Mouse (Mus musculus): ENCODE data around the gene 2310022A10Rik. TPM values are rescaled to one million over a fixed set of nuclear protein-coding genes. Genes with fewer than 3 reads are reported as not detected.

Gene 2310022A10Rik
- total and polyA plus RNA-seq, 3 experiments = 72.0 to 79.5 (median 72.1) TPM

- no peak for DNase-seq
- 86% methylated on average over 6 of the region's 6 CpGs for whole genome bisulfite sequencing
- TF ChIP-seq POLR2A (IDR thresholded peaks at IDR 0.05; ENCODE audit: insufficient read depth, low read depth, low read length) (no peak), CTCF (IDR thresholded peaks at IDR 0.05) (no peak), EP300 (IDR thresholded peaks at IDR 0.05; ENCODE audit: insufficient read depth, low read depth, low read length) (no peak)
These were observed 16.4 kb upstream of the 2310022A10Rik start for GRCm38 (mm10) chr7:27536618-27537017.

GRCm38 (mm10) chr7:27537998-27538397 is 15.0 kb upstream of the 2310022A10Rik start:
- intact Hi-C loops (cut with DNase I) = no loop called here
- no peak for DNase-seq
- Histone ChIP-seq H3K4me1 (ENCODE audit: control insufficient read depth, insufficient read depth, low read length) (no peaks in the 10 kb centered on the region), H3K27me3 (ENCODE audit: control insufficient read depth, insufficient read depth, low read length) (no peaks in the 10 kb centered on the region), H3K4me3 (no peak overlapping the region), H3K9ac (ENCODE audit: low read depth, low read length) (no peak overlapping the region), H3K79me2 (replicated peaks; ENCODE audit: control insufficient read depth, insufficient read depth, low read length) (no peaks in the 10 kb centered on the region), H3K36me3 (ENCODE audit: control insufficient read depth, insufficient read depth, low read length) (no peaks in the 10 kb centered on the region), H3K27ac (no peak overlapping the region)
- 94% methylated on average over 8 of the region's 8 CpGs for WGBS
- no peak for TF ChIP-seq POLR2A (IDR thresholded peaks at IDR 0.05; ENCODE audit: insufficient read depth, low read depth, low read length)
- TF ChIP-seq CTCF (IDR thresholded peaks at IDR 0.05) = no peak
- no peak for TF ChIP-seq EP300 (IDR thresholded peaks at IDR 0.05; ENCODE audit: insufficient read depth, low read depth, low read length)

More at GRCm38 (mm10) chr7:27536618-27537017, 16.4 kb upstream of the 2310022A10Rik start:
- H3K4me3 ChIP-seq = no peak overlapping the region
- no peaks in the 10 kb centered on the region for H3K79me2 ChIP-seq (replicated peaks; ENCODE audit: control insufficient read depth, insufficient read depth, low read length)
- H3K36me3 ChIP-seq (ENCODE audit: control insufficient read depth, insufficient read depth, low read length) = no peaks in the 10 kb centered on the region
- H3K27ac ChIP-seq = no peak overlapping the region
- intact Hi-C loops (cut with DNase I) = no loop called here
- no peak overlapping the region for H3K9ac ChIP-seq (ENCODE audit: low read depth, low read length)
- no peaks in the 10 kb centered on the region for H3K27me3 ChIP-seq (ENCODE audit: control insufficient read depth, insufficient read depth, low read length)
- no peaks in the 10 kb centered on the region for H3K4me1 ChIP-seq (ENCODE audit: control insufficient read depth, insufficient read depth, low read length)

GRCm38 (mm10) chr7:27538797-27539196 is 14.2 kb upstream of the 2310022A10Rik start:
- H3K4me3 ChIP-seq = no peak overlapping the region
- DNase-seq = no peak
- WGBS = 80% methylated on average over 2 of the region's 2 CpGs
- no peak for TF ChIP-seq EP300 (IDR thresholded peaks at IDR 0.05; ENCODE audit: insufficient read depth, low read depth, low read length)
- no peak for TF ChIP-seq POLR2A (IDR thresholded peaks at IDR 0.05; ENCODE audit: insufficient read depth, low read depth, low read length)
- TF ChIP-seq CTCF (IDR thresholded peaks at IDR 0.05) = no peak
- no peaks in the 10 kb centered on the region; the same call in 1 of the 2 replicates for H3K4me1 ChIP-seq (ENCODE audit: control insufficient read depth, insufficient read depth, low read length)
- H3K9ac ChIP-seq (ENCODE audit: low read depth, low read length) = no peak overlapping the region
- H3K79me2 ChIP-seq (replicated peaks; ENCODE audit: control insufficient read depth, insufficient read depth, low read length) = no peaks in the 10 kb centered on the region
- no peaks in the 10 kb centered on the region for H3K27me3 ChIP-seq (ENCODE audit: control insufficient read depth, insufficient read depth, low read length)
- no peak overlapping the region for H3K27ac ChIP-seq
- intact Hi-C loops (cut with DNase I) = no loop called here
- H3K36me3 ChIP-seq (ENCODE audit: control insufficient read depth, insufficient read depth, low read length) = no peaks in the 10 kb centered on the region

- Histone ChIP-seq H3K27ac (no peak overlapping the region), H3K36me3 (ENCODE audit: control insufficient read depth, insufficient read depth, low read length) (no peaks in the 10 kb centered on the region), H3K9ac (ENCODE audit: low read depth, low read length) (no peak overlapping the region), H3K27me3 (ENCODE audit: control insufficient read depth, insufficient read depth, low read length) (no peaks in the 10 kb centered on the region), H3K79me2 (replicated peaks; ENCODE audit: control insufficient read depth, insufficient read depth, low read length) (no peaks in the 10 kb centered on the region), H3K4me1 (ENCODE audit: control insufficient read depth, insufficient read depth, low read length) (no peaks in the 10 kb centered on the region; the same call in 1 of the 2 replicates), H3K4me3 (no peak overlapping the region)
- no peak for DNase-seq
- intact Hi-C loops (cut with DNase I) = no loop called here
- WGBS = 77% methylated on average over 2 of the region's 2 CpGs
- no peak for TF ChIP-seq CTCF (IDR thresholded peaks at IDR 0.05)
- no peak for TF ChIP-seq POLR2A (IDR thresholded peaks at IDR 0.05; ENCODE audit: insufficient read depth, low read depth, low read length)
- TF ChIP-seq EP300 (IDR thresholded peaks at IDR 0.05; ENCODE audit: insufficient read depth, low read depth, low read length) = no peak
These were observed 12.5 kb upstream of the 2310022A10Rik start for GRCm38 (mm10) chr7:27540521-27540920.

GRCm38 (mm10) chr7:27540935-27541334 is 12.1 kb upstream of the 2310022A10Rik start:
- Histone ChIP-seq H3K9ac (ENCODE audit: low read depth, low read length) (no peak overlapping the region), H3K4me3 (no peak overlapping the region), H3K79me2 (replicated peaks; ENCODE audit: control insufficient read depth, insufficient read depth, low read length) (no peaks in the 10 kb centered on the region), H3K36me3 (ENCODE audit: control insufficient read depth, insufficient read depth, low read length) (no peaks in the 10 kb centered on the region), H3K27ac (no peak overlapping the region), H3K4me1 (ENCODE audit: control insufficient read depth, insufficient read depth, low read length) (no peaks in the 10 kb centered on the region; the same call in 1 of the 2 replicates), H3K27me3 (ENCODE audit: control insufficient read depth, insufficient read depth, low read length) (no peaks in the 10 kb centered on the region)
- TF ChIP-seq CTCF (IDR thresholded peaks at IDR 0.05) = no peak
- no peak for TF ChIP-seq EP300 (IDR thresholded peaks at IDR 0.05; ENCODE audit: insufficient read depth, low read depth, low read length)
- no peak for TF ChIP-seq POLR2A (IDR thresholded peaks at IDR 0.05; ENCODE audit: insufficient read depth, low read depth, low read length)
- no peak for DNase-seq
- intact Hi-C loops (cut with DNase I) = no loop called here
- WGBS = 92% methylated on average over 6 of the region's 6 CpGs

- Histone ChIP-seq H3K27ac (no peak overlapping the region), H3K9ac (ENCODE audit: low read depth, low read length) (no peak overlapping the region), H3K36me3 (ENCODE audit: control insufficient read depth, insufficient read depth, low read length) (no peaks in the 10 kb centered on the region), H3K4me3 (no peak overlapping the region), H3K4me1 (ENCODE audit: control insufficient read depth, insufficient read depth, low read length) (no peaks in the 10 kb centered on the region; the same call in 1 of the 2 replicates), H3K27me3 (ENCODE audit: control insufficient read depth, insufficient read depth, low read length) (no peaks in the 10 kb centered on the region), H3K79me2 (replicated peaks; ENCODE audit: control insufficient read depth, insufficient read depth, low read length) (no peaks in the 10 kb centered on the region)
- intact Hi-C loops (cut with DNase I) = no loop called here
- peak in 1 of 2 experiments; percentile 49 for DNase-seq
- no peak for TF ChIP-seq POLR2A (IDR thresholded peaks at IDR 0.05; ENCODE audit: insufficient read depth, low read depth, low read length)
- no peak for TF ChIP-seq CTCF (IDR thresholded peaks at IDR 0.05)
- TF ChIP-seq EP300 (IDR thresholded peaks at IDR 0.05; ENCODE audit: insufficient read depth, low read depth, low read length) = no peak
- WGBS = 84% methylated on average over 16 of the region's 16 CpGs
These were observed 11.6 kb upstream of the 2310022A10Rik start for GRCm38 (mm10) chr7:27541431-27541830.

Measured in heart, adult 2 months (tissue).